Mouse (Mus musculus) kidney, adult 9 months (tissue): Measurements from ENCODE around the gene Olfr338.
"Not testable (repeated sequence)": the region's sequence is repeated elsewhere in the genome, so short reads cannot be mapped to it uniquely, and the experiment has no call there.

ENCODE experiments used
- DNase-seq: peaks from one replicate; pipeline ENCODE4 v3.0.0; 2022

Olfr338 gene

DNA sequence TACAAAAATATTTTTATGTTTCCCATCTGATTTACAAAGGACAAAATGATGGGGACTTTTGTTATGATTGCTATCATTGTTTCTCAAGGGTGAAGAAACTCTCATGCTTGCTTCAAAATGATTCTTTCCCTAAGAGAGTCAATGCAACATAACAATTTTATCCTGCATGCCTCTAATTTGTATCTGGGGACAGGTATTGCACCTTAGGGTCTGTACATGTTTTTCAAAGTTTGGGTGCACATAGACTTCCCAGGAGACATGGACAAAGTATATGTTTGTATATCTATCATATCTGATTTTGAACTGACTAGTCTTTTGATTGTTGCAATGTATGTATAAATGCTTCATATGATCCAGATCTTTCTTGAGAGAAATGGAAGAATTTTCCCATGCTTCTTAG lies at the start of gene Olfr338:
Gene Olfr338, plus strand, starts transcription at position 301 of the 400 bp plus-strand sequence.
- no peak for DNase-seq

GRCm38 (mm10) chr2:36415174-36415573 lies 41.9 kb downstream of the Olfr338 start:
- not testable (repeated sequence) for DNase-seq

- DNase-seq = not testable (repeated sequence)
These were observed 42.3 kb downstream of the Olfr338 start for GRCm38 (mm10) chr2:36415591-36415990.

- DNase-seq = no peak
These were observed 45.3 kb downstream of the Olfr338 start, which contains the start of gene Olfr339 for GRCm38 (mm10) chr2:36418647-36419046. Gene Olfr339 (plus strand): TSS chr2:36418947.
